Mouse (Mus musculus): ENCODE data around the gene Mob2.
A peak's percentile ranks its signal among the peaks of the same experiment; 100 is the strongest.

Gene Mob2

GRCm38 (mm10) chr7:142020827-142021226 lies 40.0 kb downstream of the Mob2 start:
- DNase-seq (ENCODE audit: low spot score) = no peak

- DNase-seq (ENCODE audit: low spot score) = no peak
These were observed 41.2 kb downstream of the Mob2 start for GRCm38 (mm10) chr7:142019699-142020098.

GRCm38 (mm10) chr7:142016562-142016961 lies 44.3 kb downstream of the Mob2 start:
- peak; percentile 72 for DNase-seq (ENCODE audit: low spot score)

- DNase-seq (ENCODE audit: low spot score) = no peak
These were observed 59.1 kb downstream of the Mob2 start for GRCm38 (mm10) chr7:142001597-142002340.

GRCm38 (mm10) chr7:142000661-142001060 lies 60.2 kb downstream of the Mob2 start:
- DNase-seq (ENCODE audit: low spot score) = no peak

GRCm38 (mm10) chr7:141994121-141994520 lies 66.7 kb downstream of the Mob2 start:
- DNase-seq (ENCODE audit: low spot score) = no peak

- DNase-seq (ENCODE audit: low spot score) = no peak
These were observed 69.7 kb downstream of the Mob2 start for GRCm38 (mm10) chr7:141991183-141991582.

- DNase-seq (ENCODE audit: low spot score) = no peak
These were observed 72.5 kb downstream of the Mob2 start for GRCm38 (mm10) chr7:141988314-141988806.

- no peak for DNase-seq (ENCODE audit: low spot score)
These were observed 79.6 kb downstream of the Mob2 start for GRCm38 (mm10) chr7:141981237-141981636.

GRCm38 (mm10) chr7:141979247-141979646 lies 81.6 kb downstream of the Mob2 start:
- no peak for DNase-seq (ENCODE audit: low spot score)

GRCm38 (mm10) chr7:141978003-141978402 lies 82.9 kb downstream of the Mob2 start:
- no peak for DNase-seq (ENCODE audit: low spot score)

- DNase-seq (ENCODE audit: low spot score) = peak; percentile 69
These were observed 87.8 kb downstream of the Mob2 start for GRCm38 (mm10) chr7:141972831-141973619.

- DNase-seq (ENCODE audit: low spot score) = no peak
These were observed 94.6 kb downstream of the Mob2 start for GRCm38 (mm10) chr7:141966281-141966680.

- DNase-seq (ENCODE audit: low spot score) = no peak
These were observed 98.3 kb downstream of the Mob2 start for GRCm38 (mm10) chr7:141962521-141962920.

- no peak for DNase-seq (ENCODE audit: low spot score)
These were observed 99.4 kb downstream of the Mob2 start for GRCm38 (mm10) chr7:141961491-141961890.

GRCm38 (mm10) chr7:141960926-141961325 lies 99.9 kb downstream of the Mob2 start:
- DNase-seq (ENCODE audit: low spot score) = no peak

GRCm38 (mm10) chr7:141959133-141959532 lies 101.7 kb downstream of the Mob2 start:
- no peak for DNase-seq (ENCODE audit: low spot score)

Measured in testis, postnatal 10 days (tissue).